Mouse (Mus musculus): ENCODE results near the gene B3gnt8. TPM values are rescaled to one million over a fixed set of nuclear protein-coding genes. Genes with fewer than 3 reads are reported as not detected.

Gene B3gnt8
- total RNA-seq, 2 experiments from 2014 or later: 3.4 to 4.4 TPM

DNA sequence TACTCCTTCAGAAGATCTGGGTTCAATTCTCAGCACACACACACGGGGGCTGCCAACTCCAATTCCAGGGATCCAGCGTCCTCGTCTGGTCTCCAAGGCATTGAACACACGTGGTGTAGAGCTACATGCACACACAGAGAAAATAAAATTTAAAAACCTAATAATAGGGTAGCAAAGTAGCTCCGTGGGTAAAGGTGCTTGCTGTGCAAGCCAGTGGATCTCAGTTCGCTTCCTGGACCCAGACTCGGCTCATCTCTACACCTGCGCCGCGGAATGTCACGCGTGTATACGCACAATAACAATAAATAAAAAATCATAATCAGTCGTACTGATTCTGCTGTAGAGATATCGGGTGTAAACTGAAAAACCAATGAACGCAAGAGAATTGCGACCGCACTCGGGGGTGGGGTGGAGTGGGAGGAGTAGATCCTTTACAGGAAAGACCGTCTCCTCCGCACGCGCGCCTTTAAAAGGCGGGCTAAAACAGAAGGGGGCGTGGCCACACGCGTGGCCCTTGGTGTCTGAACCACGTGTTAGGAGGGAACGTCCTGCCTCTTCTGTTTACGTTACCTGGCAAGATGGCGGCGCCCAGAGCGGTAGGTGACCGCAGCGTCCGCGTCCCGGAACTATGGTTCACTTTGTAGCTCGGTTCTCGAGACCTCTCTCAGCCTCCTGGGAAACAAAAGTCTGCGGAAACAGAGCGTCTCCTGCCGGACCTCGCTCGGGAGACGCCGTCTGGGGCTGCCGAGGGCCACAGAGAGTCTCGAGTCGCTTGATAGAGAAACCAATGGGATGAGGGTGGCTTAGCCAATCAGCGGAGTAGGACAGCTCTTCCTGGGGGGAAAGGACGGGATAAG is 7.4 kb upstream of the B3gnt8 start, which contains the start of gene Dmac2:
TSS of gene Dmac2 (plus strand) at position 550 of the 857 bp plus-strand sequence.
- DNase-seq: peak; percentile 96 to 98

DNA sequence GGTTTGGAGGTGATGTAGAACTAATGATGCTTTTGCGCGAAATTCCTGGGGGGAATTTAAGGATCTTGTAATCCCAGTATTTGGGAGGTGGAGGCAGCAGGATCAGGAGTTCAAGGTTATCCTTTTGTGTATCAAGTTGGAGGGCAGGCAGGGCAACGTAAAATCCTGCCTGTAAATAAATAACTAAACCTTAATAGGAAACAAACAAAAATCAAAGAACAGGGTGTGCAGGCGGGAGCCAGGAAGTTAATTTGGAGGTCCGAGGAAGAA is 6.8 kb upstream of the B3gnt8 start:
- no peak for DNase-seq

DNA sequence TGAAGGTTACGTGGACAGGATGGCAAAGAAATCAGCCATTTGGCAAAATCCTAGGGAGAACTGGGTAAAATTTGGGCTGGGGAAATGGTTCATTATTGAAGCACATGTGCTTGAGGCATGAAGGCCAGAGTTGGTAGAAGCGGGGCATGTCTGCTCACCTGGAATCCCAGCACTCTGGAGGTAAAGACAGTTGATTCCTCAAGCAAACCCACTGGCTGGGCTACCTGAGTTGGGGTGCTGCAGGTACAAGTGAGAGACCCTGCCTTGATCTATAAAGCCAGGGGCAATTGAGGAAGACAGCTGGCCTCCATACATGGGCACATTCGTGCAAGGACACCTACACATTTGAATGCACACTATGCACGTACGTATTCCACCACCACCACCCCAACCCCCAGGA is 6.4 kb upstream of the B3gnt8 start:
- DNase-seq: no peak

DNA sequence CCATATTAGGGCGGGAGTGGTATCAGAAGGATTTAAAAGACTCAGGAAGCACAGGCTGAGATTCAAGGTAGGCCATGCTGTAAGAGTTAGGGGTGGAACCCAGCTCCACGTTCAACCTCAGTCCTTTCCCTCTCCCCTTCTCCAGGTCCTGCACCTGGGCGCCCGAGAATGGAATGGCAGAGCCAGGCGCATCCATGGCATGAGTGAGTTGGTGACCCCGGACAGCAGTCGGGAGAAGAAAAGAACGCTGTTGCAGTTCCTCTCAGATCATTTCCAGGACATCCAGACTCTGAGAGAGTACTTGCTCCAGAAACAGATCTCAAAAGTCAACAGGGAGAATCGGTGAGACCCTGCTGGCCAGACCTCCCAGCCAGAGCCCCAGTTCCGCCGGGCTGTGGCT is 5.7 kb upstream of the B3gnt8 start:
- no peak for DNase-seq

DNA sequence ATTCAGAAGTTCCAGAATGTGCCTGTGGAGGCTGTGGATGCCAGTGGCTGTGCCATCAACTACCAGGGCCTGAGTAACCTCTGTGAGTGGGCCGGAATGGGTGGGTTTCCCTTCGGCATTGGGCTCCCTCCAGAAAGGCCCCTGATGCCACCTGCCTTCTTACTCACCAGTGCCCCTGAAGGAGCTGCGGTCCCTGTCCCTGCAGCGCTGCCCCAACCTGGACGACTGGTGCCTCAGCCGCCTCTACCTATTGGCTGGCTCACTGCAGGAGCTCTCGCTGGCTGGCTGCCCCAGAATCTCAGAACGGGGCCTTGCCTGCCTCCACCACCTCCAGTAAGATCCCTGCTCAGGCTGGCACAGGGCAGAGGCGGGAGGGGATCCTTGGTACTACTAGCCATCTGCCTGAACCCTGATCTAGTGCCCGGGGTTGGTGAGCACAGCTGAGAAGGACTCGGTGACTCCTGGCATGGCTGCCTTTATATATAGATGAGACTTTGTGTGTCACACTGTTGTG is 2.5 kb upstream of the B3gnt8 start:
- no peak for DNase-seq

DNA sequence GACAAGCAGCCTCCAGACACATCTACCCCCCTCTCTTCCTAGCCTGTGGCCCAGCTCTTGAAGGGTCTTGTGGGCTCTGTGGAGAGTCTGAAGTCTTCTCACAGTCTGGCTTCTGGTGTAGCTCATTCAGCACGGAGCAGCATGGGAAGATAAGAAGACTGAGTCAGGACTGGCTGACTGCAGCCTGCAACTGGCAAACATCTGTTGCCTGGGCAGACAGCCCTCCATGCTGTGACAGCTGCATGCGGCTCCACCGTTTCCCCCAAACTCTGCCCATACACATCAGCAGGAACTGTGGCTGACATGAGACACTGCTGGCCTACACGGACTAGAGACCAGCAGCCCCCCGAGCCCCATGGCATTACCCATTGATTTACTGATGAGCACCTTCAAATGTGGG is 1.6 kb upstream of the B3gnt8 start:
- DNase-seq: peak; percentile 70 to 80

DNA sequence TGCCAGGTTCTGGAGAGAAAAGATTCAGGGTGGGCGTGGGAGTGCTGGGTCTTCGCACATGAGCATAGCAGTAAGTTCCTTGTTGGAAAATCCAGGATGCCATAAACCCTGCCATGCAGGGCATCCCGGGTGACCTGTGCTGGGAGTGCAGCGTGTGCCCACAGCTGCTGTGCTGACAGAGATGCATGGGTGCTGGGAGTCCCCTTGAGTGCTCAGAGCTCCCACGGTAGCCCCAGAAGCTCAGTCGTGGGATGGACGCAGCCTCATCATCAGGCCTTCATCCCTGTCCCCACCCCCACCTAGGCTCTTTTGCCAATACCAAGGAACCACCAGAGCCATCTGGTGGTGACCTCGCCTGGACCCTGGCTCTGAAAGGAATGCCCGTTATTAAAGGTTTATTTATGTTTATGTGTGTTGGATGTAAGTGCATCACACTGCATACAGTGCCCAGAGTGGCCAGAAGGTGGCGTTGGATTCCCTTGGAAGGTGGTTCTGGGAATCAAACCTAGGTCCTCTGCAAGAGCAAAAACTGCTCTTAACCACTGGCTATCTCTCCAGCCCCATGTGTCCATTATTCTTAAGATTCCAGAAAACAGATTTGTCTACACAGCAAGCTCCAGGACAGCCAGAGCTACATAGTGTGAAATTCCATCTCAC is 732 bp upstream of the B3gnt8 start:
- peak in 1 of 2 experiments; percentile 59 for DNase-seq

DNA sequence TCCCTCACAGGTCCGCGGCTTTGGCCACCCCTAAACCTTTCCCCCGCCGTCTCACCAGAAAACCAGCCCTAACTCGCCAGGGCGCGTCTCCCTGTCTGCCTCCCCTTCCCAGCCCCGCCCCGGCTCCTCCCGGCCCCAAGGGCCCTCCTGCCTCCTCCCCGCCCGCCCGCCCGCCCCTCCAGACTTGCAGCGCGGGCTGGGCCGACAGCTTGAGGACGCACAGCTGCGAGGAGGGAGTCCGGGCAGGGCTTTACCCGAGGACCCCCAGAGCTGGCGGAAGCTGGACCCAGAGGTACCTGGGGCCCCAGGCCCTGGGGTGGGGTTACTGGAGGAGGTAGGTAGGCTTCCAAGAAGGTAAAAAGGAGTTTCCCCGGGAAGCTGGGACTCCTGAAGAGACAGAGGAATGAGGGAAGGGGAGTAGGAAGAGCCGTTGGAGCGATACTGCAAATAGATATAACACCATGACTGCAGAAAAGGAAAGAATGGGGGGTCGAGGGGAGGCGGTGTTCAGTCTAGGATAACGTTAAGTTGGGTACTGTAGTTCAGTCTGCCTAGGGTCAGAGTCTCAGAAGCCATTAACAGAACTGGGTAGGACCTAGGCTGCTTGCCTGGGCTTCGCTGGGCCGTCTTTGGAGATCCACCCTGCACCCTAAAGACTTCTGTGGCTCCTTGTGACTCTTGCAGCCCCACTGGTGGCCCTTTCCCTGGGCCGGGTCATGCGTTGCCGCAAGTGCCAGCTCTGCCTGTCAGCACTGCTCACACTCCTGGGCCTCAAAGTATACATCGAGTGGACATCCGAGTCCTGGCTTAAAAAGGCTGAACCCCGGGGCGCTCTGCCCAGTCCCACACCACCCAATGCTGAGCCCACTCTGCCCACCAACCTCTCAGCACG is 1.2 kb downstream of the B3gnt8 start:
- peak; percentile 80 to 87 for DNase-seq

DNA sequence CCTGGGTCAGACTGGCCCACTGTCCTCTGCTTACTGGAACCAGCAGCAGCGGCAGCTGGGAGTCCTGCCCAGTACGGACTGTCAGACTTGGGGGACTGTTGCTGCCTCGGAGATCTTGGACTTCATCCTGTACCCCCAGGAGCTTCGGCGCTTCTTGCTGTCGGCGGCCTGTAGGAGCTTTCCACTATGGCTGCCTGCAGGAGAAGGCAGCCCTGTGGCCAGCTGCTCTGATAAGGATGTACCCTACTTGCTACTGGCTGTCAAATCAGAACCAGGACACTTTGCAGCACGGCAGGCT is 1.8 kb downstream of the B3gnt8 start:
- no peak for DNase-seq

DNA sequence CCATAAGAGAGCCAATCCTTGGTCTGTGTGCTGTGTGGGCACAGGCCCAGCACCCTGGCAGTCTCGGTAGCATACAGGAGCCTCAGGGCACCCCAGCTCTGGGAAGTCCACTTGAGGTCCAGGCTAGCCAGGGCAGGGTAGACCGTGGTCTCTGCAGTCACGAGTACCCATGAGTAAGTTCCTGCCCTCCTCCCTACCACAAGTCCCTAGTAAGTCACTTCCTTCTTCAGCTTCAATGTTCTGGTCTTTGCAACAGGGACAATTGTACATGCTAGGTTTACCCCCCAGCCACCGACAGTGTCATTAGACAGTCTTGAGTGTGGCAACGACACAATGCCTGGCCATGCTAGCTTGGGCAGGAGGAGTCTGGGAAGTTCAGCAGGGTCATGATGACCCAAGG is 6.2 kb downstream of the B3gnt8 start:
- DNase-seq: no peak

DNA sequence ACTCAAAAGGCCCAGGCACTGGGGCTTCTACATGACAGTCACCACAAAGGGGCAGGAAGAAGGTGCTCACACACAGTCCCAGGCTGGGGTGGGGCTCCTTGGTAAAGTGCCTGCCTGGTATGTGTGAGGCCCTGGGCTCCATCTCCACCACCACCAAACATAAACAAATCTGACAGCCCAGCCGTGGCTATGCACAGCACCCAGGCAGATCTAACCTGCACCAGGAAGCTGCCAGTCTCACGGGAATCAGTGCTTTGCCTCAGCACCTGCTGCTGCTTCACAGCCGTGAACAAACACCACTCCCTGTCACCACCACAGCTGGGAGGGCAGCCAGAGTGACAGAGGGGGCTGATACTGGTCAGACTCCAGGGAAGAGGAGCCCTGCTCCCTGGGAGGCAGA is 9.9 kb downstream of the B3gnt8 start:
- DNase-seq: no peak

DNA sequence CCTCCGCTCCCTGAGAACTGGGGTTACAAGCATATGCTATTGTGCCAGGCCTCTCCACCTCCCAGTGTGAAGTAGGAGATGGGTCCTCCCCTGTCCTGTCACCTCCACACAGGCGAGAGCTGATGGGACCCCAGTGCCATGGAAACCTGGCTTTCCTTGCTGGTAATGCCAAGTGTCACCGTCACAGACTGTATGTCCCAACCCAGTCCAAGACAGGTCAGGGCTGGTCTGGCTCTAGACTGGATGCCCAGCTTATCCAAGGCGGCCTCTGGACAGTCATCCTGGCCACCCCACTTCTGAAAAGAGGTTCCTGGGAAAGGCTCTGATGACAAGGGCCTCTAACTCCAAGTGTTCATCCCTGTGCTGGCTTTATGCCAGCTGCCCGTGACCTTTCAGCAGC is 10.6 kb downstream of the B3gnt8 start:
- DNase-seq: no peak

DNA sequence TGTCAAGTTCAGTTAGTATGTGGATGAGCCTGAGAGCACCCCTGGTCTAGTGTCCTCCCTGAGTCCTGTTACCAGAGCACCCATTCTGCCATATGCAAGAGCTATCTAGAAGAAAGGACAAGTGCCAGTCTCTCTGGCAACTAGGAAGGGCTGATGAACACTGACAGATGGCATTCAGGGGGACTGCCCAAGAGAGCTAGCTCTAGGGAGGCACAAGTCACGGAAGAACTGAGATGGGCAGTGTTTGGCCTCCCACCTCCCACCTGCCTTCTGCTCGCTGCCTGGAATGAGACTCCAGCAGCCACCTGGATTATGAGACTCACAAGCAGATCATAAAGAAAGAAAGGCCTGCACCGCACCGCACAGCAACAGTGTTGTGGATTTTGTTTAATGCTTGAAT is 13.3 kb downstream of the B3gnt8 start:
- no peak for DNase-seq

DNA sequence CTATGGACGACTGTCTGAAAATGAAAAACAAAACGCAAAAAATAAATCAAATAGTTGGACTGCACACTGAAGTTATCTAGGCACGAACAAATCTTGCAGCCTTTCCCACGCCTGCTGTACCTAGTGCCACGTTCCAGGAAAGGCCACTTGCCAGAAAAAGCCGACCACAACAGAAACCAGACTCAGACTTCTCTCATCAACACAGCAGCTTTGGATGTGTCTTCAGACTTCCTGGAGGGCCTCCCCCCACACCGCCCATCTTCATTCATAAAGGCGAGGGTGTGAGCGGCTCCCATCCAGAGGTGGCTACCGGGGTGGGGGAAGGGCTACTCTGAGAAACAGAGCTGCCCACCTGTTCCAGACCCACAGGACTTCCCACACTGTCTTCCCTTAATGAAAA is 17.7 kb downstream of the B3gnt8 start:
- DNase-seq: no peak

DNA sequence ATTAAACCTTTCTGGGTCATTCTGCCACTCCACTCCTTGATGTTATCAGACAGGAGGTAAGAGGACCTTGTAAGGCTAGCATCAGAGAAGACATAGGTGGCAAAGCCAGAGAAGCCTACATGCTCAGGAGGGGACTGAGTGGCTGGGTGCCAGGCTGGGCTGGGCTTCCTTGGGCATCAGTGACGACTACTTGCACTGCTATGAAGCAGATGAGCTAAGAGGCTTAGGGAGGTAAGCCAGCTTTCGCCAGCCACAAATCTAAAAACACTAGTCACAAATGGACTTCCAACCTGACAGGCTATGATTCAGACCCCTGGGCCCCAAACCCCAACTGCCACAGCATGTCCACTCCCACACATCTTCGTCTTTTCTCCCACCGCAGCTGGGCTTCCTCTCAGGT is 18.2 kb downstream of the B3gnt8 start:
- DNase-seq: no peak

DNA sequence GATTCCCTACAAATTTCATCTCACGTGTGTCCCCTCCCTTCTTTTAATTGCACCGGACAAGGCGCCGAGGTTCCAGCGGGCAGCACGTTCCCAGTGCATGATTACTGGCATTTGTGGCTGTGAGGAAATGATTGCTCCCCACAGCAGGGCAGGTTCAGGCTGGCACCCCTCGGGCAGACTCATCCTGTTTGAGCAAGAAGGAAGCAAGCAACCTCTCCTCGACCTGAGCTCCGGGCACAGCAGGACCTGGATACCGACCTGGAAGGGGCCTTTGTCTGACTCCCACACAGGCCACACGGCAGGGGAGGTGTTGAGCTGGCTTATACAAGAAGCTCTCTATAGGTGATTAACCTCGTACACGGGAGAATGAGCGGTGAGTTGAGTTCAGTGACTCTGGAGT is 18.6 kb downstream of the B3gnt8 start:
- no peak for DNase-seq

DNA sequence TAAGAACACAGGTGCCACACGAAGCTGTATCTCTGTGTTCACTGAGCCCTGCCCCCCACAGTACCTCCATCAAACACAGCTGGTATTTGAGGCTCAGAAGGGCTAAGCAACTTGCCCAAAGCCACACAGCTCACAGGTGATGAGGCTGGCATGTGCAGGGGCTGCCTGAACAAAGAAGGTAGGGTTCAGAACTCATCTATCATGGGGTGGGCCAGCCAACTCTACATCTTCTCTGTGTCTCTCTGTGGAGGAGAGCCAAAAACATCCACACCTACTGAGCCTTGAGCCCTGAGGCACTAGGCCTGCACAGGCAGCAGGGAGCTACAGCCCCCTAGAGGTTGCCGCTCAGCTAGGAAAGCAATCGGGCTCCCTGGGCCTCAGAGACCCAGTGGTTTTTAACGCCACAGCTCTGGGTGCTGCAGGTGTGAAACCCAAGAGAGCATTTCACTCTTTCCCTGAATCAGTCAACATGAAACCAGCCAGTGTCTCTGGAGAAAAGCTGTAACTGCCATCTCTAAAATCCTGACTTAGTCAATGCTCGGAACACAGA is 21.2 kb downstream of the B3gnt8 start:
- no peak for DNase-seq

DNA sequence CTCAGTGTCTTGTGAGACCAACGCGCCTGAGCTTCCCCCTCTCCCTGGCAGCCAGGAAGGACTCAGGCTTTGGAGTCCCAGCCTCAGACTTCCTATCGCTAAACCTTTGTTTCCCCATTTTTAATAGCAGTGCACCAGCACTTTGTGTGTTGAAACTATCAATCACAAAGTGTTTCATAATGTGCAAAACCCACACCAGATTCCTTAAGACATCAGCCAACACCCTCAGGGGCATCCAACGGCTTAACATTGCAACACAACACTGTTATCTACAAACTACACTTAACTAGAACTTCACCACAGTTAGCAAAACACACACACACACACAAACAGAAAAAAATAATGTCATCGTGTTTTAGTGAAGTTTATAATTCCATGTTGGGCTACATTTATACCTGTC is 23.4 kb downstream of the B3gnt8 start:
- no peak for DNase-seq

DNA sequence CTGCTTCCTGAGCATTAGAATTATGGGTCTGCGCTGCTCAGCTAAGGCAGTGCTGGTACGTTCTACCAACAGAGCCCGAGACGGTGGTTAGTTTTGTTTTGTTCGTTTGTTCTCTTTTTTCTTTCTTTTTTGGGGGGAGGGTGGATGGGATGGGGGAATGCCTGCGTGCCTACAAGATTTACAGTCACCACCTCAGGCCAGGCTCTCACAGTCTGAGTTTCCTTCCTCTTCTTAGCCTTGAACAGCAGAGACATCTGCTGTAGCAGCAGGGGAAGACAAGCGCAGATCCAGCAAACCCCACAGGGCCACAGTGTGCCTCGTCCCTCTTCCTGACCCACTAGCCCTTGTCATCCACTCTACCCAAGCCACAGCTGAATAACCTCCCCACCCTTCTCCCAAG is 24.8 kb downstream of the B3gnt8 start:
- peak in 1 of 2 experiments; percentile 42 for DNase-seq

DNA sequence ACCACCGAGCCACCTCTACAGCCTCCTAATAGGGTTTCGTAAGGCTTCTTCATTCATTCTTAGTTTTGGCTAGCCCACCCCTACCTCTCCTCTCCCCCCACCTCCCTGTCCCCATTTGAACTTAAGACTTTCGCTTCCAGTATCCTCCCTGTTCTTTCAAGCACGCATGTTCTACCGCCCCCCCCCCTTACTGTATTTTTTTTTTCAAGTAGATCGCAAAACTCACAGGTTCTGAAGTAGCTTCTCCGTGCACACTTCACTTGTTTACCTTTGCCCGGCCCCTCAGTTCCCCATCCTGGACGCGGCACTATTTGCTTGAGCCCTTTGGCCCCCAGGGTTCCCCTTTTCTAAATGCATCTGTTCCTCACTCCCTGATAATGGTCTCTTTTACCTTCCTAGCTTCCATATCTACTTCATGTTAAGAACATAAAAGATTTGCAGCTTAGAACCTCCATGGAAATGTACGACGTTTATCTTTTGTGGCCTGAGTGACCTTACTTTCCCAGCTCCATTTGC is 25.8 kb downstream of the B3gnt8 start:
- DNase-seq: no peak

DNA sequence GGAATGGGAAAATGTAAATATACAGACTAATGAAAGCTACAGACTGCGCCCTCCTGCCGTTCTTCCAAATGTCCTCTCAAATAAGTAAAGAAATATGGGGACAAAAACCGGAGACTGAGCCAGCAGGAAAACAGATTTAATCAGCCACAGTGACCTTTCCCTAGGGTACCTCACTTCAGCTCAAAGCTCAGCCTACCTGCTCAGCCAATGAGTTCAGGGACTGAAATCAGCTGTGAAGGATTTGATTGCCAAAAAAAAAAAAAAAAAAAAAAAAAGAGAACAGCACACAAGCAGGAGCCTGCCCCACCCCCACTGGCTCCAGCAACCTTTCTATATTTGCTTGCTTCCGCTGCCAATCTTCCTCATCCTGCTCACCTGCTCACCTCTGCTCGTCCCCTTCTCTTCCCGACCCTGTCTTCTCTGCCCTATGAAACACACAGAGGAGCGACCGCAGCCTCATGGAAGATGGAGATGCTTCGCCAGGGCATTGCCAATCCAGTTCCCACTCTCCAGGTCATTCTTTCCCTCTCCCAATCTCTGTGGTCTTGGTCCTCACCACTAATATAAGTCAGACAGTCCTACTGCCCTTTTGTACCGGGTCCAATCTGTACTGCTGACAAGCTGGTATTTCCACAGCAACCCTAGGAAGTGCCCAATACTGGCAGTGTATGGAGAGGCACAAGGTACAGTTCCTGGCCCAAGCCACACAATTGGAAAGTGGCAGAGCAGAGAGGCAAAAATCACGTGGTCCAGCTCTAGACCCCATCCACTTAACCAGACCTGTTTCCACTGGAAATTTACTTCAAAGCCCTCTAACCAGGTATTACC is 29.4 kb downstream of the B3gnt8 start:
- peak in 1 of 2 experiments; percentile 54 for DNase-seq

DNA sequence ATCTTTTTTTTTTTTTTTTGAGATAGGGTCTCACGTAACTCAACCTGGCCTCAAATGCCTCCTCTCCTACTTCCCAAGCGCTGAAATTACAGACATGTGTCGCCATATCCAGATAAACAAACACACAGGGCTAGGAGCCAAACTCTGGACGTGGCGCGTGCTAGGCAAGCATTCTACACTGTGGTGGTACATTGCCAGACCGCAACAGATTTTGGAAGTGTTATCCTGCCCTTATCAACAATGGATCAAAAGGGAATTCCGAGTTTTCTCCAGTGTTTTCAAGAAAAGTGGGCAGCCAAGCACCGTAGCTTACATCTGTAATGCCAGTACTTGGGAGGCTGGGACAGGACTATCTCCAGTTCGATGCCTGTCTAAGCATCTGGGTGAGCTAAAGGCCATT is 31.3 kb downstream of the B3gnt8 start:
- no peak for DNase-seq

Measured in heart, adult 18-20 months (tissue).